Mouse (Mus musculus): Measurements from ENCODE around the gene Camk1d. TPM values are rescaled to one million over a fixed set of nuclear protein-coding genes. Genes with fewer than 3 reads are reported as not detected.
A peak's percentile ranks its signal among the peaks of the same experiment; 100 is the strongest.

The Camk1d gene
- polyA plus RNA-seq, 1 experiment from 2014 or later: 2.0 TPM

- H3K4me2 ChIP-seq (ENCODE audit: low read depth, low read length): no peak overlapping the region
- no peak overlapping the region for H3K9ac ChIP-seq (replicated peaks)
- no peaks in the 10 kb centered on the region for H3K36me3 ChIP-seq (replicated peaks; ENCODE audit: insufficient read depth, low read length)
- DNase-seq (no peak), ATAC-seq (no peak)
- H3K9me3 ChIP-seq (ENCODE audit: low read length): no peaks in the 10 kb centered on the region
- no peaks in the 10 kb centered on the region for H3K4me1 ChIP-seq (ENCODE audit: insufficient read depth)
- 75% methylated on average over 9 of the region's 9 CpGs for WGBS (ENCODE audit: insufficient replicate concordance)
- H3K27me3 ChIP-seq (ENCODE audit: insufficient read depth, low read length): no peaks in the 10 kb centered on the region
- TF ChIP-seq CTCF (IDR thresholded peaks at IDR 0.05; ENCODE audit: low read depth) (no peak), EP300 (IDR thresholded peaks at IDR 0.05; ENCODE audit: low read depth) (no peak)
- no peak overlapping the region for H3K4me3 ChIP-seq (ENCODE audit: low read depth, low read length)
- no peak overlapping the region for H3K27ac ChIP-seq (ENCODE audit: low read depth)
Observed at GRCm38 (mm10) chr2:5398505-5398904, 315.8 kb downstream of the Camk1d start.

- Histone ChIP-seq H3K4me2 (ENCODE audit: low read depth, low read length) (no peak overlapping the region), H3K4me3 (ENCODE audit: low read depth, low read length) (no peak overlapping the region), H3K4me1 (ENCODE audit: insufficient read depth) (no peaks in the 10 kb centered on the region), H3K9ac (replicated peaks) (no peak overlapping the region), H3K27me3 (ENCODE audit: insufficient read depth, low read length) (no peaks in the 10 kb centered on the region), H3K36me3 (replicated peaks; ENCODE audit: insufficient read depth, low read length) (no peaks in the 10 kb centered on the region), H3K9me3 (ENCODE audit: low read length) (no peaks in the 10 kb centered on the region), H3K27ac (ENCODE audit: low read depth) (no peak overlapping the region)
- DNase-seq: no peak
- TF ChIP-seq EP300 (IDR thresholded peaks at IDR 0.05; ENCODE audit: low read depth) (no peak), CTCF (IDR thresholded peaks at IDR 0.05; ENCODE audit: low read depth) (no peak)
- no peak for ATAC-seq
- WGBS (ENCODE audit: insufficient replicate concordance): 78% methylated on average over 6 of the region's 6 CpGs
Observed at GRCm38 (mm10) chr2:5398043-5398442, 316.3 kb downstream of the Camk1d start.

- DNase-seq (no peak), ATAC-seq (no peak)
- WGBS (ENCODE audit: insufficient replicate concordance): 64% methylated on average over 3 of the region's 3 CpGs
- H3K4me2 ChIP-seq (ENCODE audit: low read depth, low read length): no peak overlapping the region
- TF ChIP-seq CTCF (IDR thresholded peaks at IDR 0.05; ENCODE audit: low read depth) (no peak), EP300 (IDR thresholded peaks at IDR 0.05; ENCODE audit: low read depth) (no peak)
- H3K9me3 ChIP-seq (ENCODE audit: low read length): no peaks in the 10 kb centered on the region
- H3K36me3 ChIP-seq (replicated peaks; ENCODE audit: insufficient read depth, low read length): no peaks in the 10 kb centered on the region
- H3K4me3 ChIP-seq (ENCODE audit: low read depth, low read length): no peak overlapping the region
- no peaks in the 10 kb centered on the region for H3K27me3 ChIP-seq (ENCODE audit: insufficient read depth, low read length)
- H3K9ac ChIP-seq (replicated peaks): no peak overlapping the region
- no peaks in the 10 kb centered on the region; the same call in 1 of the 2 replicates for H3K4me1 ChIP-seq (ENCODE audit: insufficient read depth)
- no peak overlapping the region for H3K27ac ChIP-seq (ENCODE audit: low read depth)
Observed at GRCm38 (mm10) chr2:5397468-5397867, 316.8 kb downstream of the Camk1d start.

- WGBS (ENCODE audit: insufficient replicate concordance): 85% methylated on average over 1 of the region's 1 CpGs
- H3K9ac ChIP-seq (replicated peaks): no peak overlapping the region
- H3K27me3 ChIP-seq (ENCODE audit: insufficient read depth, low read length): no peaks in the 10 kb centered on the region
- H3K36me3 ChIP-seq (replicated peaks; ENCODE audit: insufficient read depth, low read length): no peaks in the 10 kb centered on the region
- ATAC-seq: no peak
- no peaks in the 10 kb centered on the region; the same call in 1 of the 2 replicates for H3K4me1 ChIP-seq (ENCODE audit: insufficient read depth)
- DNase-seq: no peak
- H3K4me3 ChIP-seq (ENCODE audit: low read depth, low read length): no peak overlapping the region
- no peaks in the 10 kb centered on the region for H3K9me3 ChIP-seq (ENCODE audit: low read length)
- no peak overlapping the region for H3K27ac ChIP-seq (ENCODE audit: low read depth)
- TF ChIP-seq EP300 (IDR thresholded peaks at IDR 0.05; ENCODE audit: low read depth): no peak
- H3K4me2 ChIP-seq (ENCODE audit: low read depth, low read length): no peak overlapping the region
Observed at GRCm38 (mm10) chr2:5396415-5396814, 317.9 kb downstream of the Camk1d start.

- Histone ChIP-seq H3K36me3 (replicated peaks; ENCODE audit: insufficient read depth, low read length) (no peaks in the 10 kb centered on the region), H3K27me3 (ENCODE audit: insufficient read depth, low read length) (no peaks in the 10 kb centered on the region), H3K4me1 (ENCODE audit: insufficient read depth) (no peaks in the 10 kb centered on the region; the same call in 1 of the 2 replicates), H3K9me3 (ENCODE audit: low read length) (no peaks in the 10 kb centered on the region), H3K9ac (replicated peaks) (no peak overlapping the region), H3K4me2 (ENCODE audit: low read depth, low read length) (no peak overlapping the region), H3K4me3 (ENCODE audit: low read depth, low read length) (no peak overlapping the region), H3K27ac (ENCODE audit: low read depth) (no peak overlapping the region)
- 56% methylated on average over 2 of the region's 2 CpGs for WGBS (ENCODE audit: insufficient replicate concordance)
- no peak for TF ChIP-seq CTCF (IDR thresholded peaks at IDR 0.05; ENCODE audit: low read depth)
- TF ChIP-seq EP300 (IDR thresholded peaks at IDR 0.05; ENCODE audit: low read depth): no peak
- DNase-seq (no peak), ATAC-seq (no peak)
Observed at GRCm38 (mm10) chr2:5395873-5396272, 318.4 kb downstream of the Camk1d start.

- Histone ChIP-seq H3K9me3 (ENCODE audit: low read length) (no peaks in the 10 kb centered on the region), H3K4me2 (ENCODE audit: low read depth, low read length) (no peak overlapping the region), H3K27ac (ENCODE audit: low read depth) (no peak overlapping the region), H3K4me1 (ENCODE audit: insufficient read depth) (no peaks in the 10 kb centered on the region; the same call in 1 of the 2 replicates), H3K36me3 (replicated peaks; ENCODE audit: insufficient read depth, low read length) (no peaks in the 10 kb centered on the region), H3K9ac (replicated peaks) (no peak overlapping the region), H3K4me3 (ENCODE audit: low read depth, low read length) (no peak overlapping the region), H3K27me3 (ENCODE audit: insufficient read depth, low read length) (no peaks in the 10 kb centered on the region)
- ATAC-seq (no peak), DNase-seq (no peak)
- TF ChIP-seq EP300 (IDR thresholded peaks at IDR 0.05; ENCODE audit: low read depth) (no peak), CTCF (IDR thresholded peaks at IDR 0.05; ENCODE audit: low read depth) (no peak)
Observed at GRCm38 (mm10) chr2:5392921-5393320, 321.4 kb downstream of the Camk1d start.

GRCm38 (mm10) chr2:5392470-5392869 lies 321.8 kb downstream of the Camk1d start:
- no peaks in the 10 kb centered on the region; the same call in 1 of the 2 replicates for H3K4me1 ChIP-seq (ENCODE audit: insufficient read depth)

More at GRCm38 (mm10) chr2:5392470-5392869, 321.8 kb downstream of the Camk1d start:
- Histone ChIP-seq H3K9me3 (ENCODE audit: low read length) (no peaks in the 10 kb centered on the region), H3K9ac (replicated peaks) (no peak overlapping the region), H3K27ac (ENCODE audit: low read depth) (no peak overlapping the region), H3K4me3 (ENCODE audit: low read depth, low read length) (no peak overlapping the region), H3K27me3 (ENCODE audit: insufficient read depth, low read length) (no peaks in the 10 kb centered on the region), H3K4me2 (ENCODE audit: low read depth, low read length) (0 out of 2 replicates have a peak overlapping the region, but pooled peaks have one; percentile 3), H3K36me3 (replicated peaks; ENCODE audit: insufficient read depth, low read length) (no peaks in the 10 kb centered on the region)
- no peak for ATAC-seq
- no peak for DNase-seq
- whole genome bisulfite sequencing (ENCODE audit: insufficient replicate concordance): 61% methylated on average over 4 of the region's 4 CpGs
- TF ChIP-seq EP300 (IDR thresholded peaks at IDR 0.05; ENCODE audit: low read depth): no peak
- no peak for TF ChIP-seq CTCF (IDR thresholded peaks at IDR 0.05; ENCODE audit: low read depth)
